Mouse (Mus musculus) liver, embryonic 14.5 days (tissue): ENCODE results near the gene Serpinb1c. TPM values are rescaled to one million over a fixed set of nuclear protein-coding genes. Genes with fewer than 3 reads are reported as not detected.
"Not testable (repeated sequence)": the region's sequence is repeated elsewhere in the genome, so short reads cannot be mapped to it uniquely, and the experiment has no call there.

Experiments used
- ATAC-seq: fragments of 200-750 bp; cut with Nextera tagmentation; 2 replicates; pipeline ENCODE4 v1.8.0; 2017; ENCODE audit warnings: moderate number of reproducible peaks, mild to moderate bottlenecking, moderate library complexity; ENCODE audit not compliant: insufficient read depth
- DNase-seq, 3 experiments: peaks; one replicate each; pipeline ENCODE4 v3.0.0-alpha.2; 2012 to 2013; ENCODE audit warnings: low read depth in 3 of 3, low spot score in 3 of 3
- H3K27ac ChIP-seq: fragments of 300-500 bp; sonication (generic); 2 replicates; pipeline ENCODE4 v1.5.1; 2014; ENCODE audit warnings: moderate library complexity, mild to moderate bottlenecking, control low read depth, inconsistent platforms
- H3K27me3 ChIP-seq: fragments of 300-500 bp; sonication (generic); 2 replicates; pipeline ENCODE4 v1.6.1; 2014; ENCODE audit warnings: mild to moderate bottlenecking, low read length, moderate library complexity; ENCODE audit not compliant: control insufficient read depth, insufficient read depth
- H3K36me3 ChIP-seq: fragments of 300-500 bp; sonication (generic); replicated peaks from 2 replicates; pipeline ENCODE4 v1.6.1; 2014; ENCODE audit warnings: low read depth; ENCODE audit not compliant: control insufficient read depth, insufficient read depth
- H3K4me1 ChIP-seq, 2 experiments: fragments of 200-500 bp in 1 of 2; fragments of 300-500 bp in 1 of 2; sonication (generic) in 1 of 2; replicated peaks; 2 replicates each; pipeline ENCODE4 v1.6.1; 2012 to 2014; ENCODE audit warnings: antibody characterized with exemption in 1 of 2, inconsistent platforms in 1 of 2, low read length in 1 of 2; ENCODE audit not compliant: control insufficient read depth in 2 of 2, insufficient read depth in 2 of 2
- H3K4me2 ChIP-seq: fragments of 300-500 bp; sonication (generic); 2 replicates; pipeline ENCODE4 v1.6.1; 2014; ENCODE audit warnings: low read depth, mild to moderate bottlenecking, control low read depth, moderate library complexity
- H3K4me3 ChIP-seq, 2 experiments: fragments of 200-500 bp in 1 of 2; fragments of 300-500 bp in 1 of 2; sonication (generic) in 1 of 2; 2 replicates each; pipeline ENCODE4 v1.5.1; 2012 to 2014; ENCODE audit warnings: low read depth in 2 of 2, low read length in 2 of 2, mild to moderate bottlenecking in 2 of 2, control low read depth in 1 of 2, inconsistent platforms in 1 of 2, moderate library complexity in 1 of 2; ENCODE audit not compliant: insufficient read depth in 1 of 2
- H3K9ac ChIP-seq: fragments of 300-500 bp; sonication (generic); replicated peaks from 2 replicates; pipeline ENCODE4 v1.6.1; 2014; ENCODE audit warnings: mild to moderate bottlenecking, control low read depth, moderate library complexity
- H3K9me3 ChIP-seq: fragments of 300-500 bp; sonication (generic); 2 replicates; pipeline ENCODE4 v1.6.1; 2016; ENCODE audit warnings: low read length, mixed read lengths; ENCODE audit not compliant: control insufficient read depth
- CTCF ChIP-seq: IDR thresholded peaks from 2 replicates; pipeline ENCODE4 v1.5.1; 2016; ENCODE audit warnings: antibody characterized with exemption, low read depth, control low read depth
- EP300 ChIP-seq: IDR thresholded peaks from 2 replicates; pipeline ENCODE4 v1.6.1; 2016; ENCODE audit warnings: antibody characterized with exemption, low read depth
- WGBS: fragments of 180-500 bp; shearing (Covaris S2); extraction: QIAGEN DNeasy Blood & Tissue Kit; methylation state at CpG from one replicate; pipeline ENCODE4 v1.1.7; 2014; ENCODE audit not compliant: insufficient replicate concordance; 5-methylcytosine and 5-hydroxymethylcytosine counted together
- polyA plus RNA-seq, 2 experiments: library from polyadenylated mRNA; depleted of rRNA in 1 of 2; stranded (reverse) in 1 of 2; unstranded in 1 of 2; fragments of >200 nt; fragmentation: Nextera tagmentation in 1 of 2; extraction: Ambion mirVana in 1 of 2; gene quantifications; 2 replicates each; pipeline versions ENCODE4 v1.2.1 to v1.2.3; 2012 to 2014

Serpinb1c gene
- polyA plus RNA-seq (2012; rRNA removed) (0.04 TPM in 1 of 2 replicates, not detected in the other), polyA plus RNA-seq (2014; fragmentation: Nextera tagmentation; extraction: Ambion mirVana) (not detected in 2 replicates)

DNA sequence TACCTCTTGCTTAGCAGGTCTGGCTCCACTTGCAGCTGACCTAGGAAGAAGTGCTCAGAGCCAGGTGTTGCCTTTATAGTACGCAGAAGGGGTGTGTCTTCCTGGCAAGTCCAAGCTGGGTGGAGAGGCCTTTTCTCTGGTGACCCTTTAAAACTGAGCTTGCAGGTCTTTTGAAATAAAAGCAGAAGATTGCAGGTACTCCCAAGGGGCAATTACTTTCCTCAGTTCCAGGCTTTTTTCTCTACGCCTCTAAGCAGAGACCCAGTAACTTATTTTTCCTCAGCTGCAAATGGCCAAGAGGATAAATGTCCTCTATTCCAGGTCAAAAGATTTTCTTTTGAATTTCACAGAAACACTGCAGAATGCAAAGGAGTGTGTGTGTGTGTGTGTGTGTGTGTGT lies at the start of gene Serpinb1c:
Gene Serpinb1c, minus strand, starts transcription at position 101 of the 400 bp plus-strand sequence.
- no peak for ATAC-seq
- no peaks in the 10 kb centered on the region for H3K27me3 ChIP-seq
- WGBS: 63% methylated on average over 2 of the region's 2 CpGs

DNA sequence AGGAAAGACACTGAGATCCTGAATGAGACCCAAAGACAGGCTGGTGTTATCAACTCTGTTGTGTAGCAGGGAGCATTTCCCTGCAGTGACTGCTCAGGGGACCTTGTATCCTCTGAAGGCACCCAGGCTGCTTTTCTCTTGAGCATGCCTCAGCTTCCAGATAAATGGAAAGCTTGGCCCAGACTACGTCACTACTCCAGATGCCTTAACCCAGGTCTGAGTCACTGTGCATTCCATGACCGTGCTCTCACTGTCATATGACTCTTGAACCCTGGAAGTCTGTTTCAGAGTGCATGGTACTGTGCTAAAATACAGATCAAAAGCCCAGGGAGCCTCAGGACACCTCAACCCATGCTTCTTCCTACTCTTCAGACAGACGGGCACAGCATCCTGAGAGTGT lies 41.2 kb upstream of the Serpinb1c start:
- not testable (repeated sequence) for H3K4me3 ChIP-seq, H3K27ac ChIP-seq, H3K36me3 ChIP-seq, H3K9me3 ChIP-seq, H3K27me3 ChIP-seq, H3K9ac ChIP-seq, H3K4me1 ChIP-seq, ATAC-seq, DNase-seq, H3K4me2 ChIP-seq
- 53% methylated on average over 3 of the region's 3 CpGs for WGBS

More for the DNA sequence above, at the start of gene Serpinb1c:
- no peaks in the 10 kb centered on the region for H3K36me3 ChIP-seq
- no peaks in the 10 kb centered on the region for H3K4me1 ChIP-seq
- H3K4me3 ChIP-seq: no peak within 1 kb of the TSS
- no peak within 1 kb of the TSS for H3K27ac ChIP-seq
- no peak for TF ChIP-seq CTCF
- TF ChIP-seq EP300: no peak
- H3K9ac ChIP-seq: no peak within 1 kb of the TSS; the same call in 1 of the 2 replicates
- DNase-seq: no peak
- no peak within 1 kb of the TSS for H3K4me2 ChIP-seq
- H3K9me3 ChIP-seq: no peaks in the 10 kb centered on the region

DNA sequence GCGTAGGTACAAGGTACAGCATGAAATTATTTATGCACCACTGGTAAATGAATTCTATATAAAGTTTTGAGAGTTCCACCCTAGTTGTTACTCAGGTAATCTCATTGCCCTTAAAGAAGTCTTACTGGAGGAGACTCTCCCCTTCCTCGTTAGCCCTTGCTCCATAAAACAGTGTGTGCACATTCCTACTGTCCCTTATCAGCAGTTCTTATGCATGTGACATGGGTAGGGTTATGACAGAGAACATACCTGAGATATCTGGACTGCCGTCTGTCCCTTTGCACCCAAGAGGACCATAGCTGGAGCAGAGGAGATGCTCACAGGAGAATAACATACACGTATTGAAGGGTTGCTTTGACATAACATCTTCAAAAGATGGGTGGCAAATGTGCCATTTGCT lies 40.3 kb upstream of the Serpinb1c start:
- DNase-seq, H3K27me3 ChIP-seq, H3K4me2 ChIP-seq, H3K36me3 ChIP-seq, H3K9ac ChIP-seq, H3K4me3 ChIP-seq, ATAC-seq, H3K4me1 ChIP-seq, H3K9me3 ChIP-seq, H3K27ac ChIP-seq: not testable (repeated sequence)
- WGBS: 57% methylated on average over 4 of the region's 4 CpGs

DNA sequence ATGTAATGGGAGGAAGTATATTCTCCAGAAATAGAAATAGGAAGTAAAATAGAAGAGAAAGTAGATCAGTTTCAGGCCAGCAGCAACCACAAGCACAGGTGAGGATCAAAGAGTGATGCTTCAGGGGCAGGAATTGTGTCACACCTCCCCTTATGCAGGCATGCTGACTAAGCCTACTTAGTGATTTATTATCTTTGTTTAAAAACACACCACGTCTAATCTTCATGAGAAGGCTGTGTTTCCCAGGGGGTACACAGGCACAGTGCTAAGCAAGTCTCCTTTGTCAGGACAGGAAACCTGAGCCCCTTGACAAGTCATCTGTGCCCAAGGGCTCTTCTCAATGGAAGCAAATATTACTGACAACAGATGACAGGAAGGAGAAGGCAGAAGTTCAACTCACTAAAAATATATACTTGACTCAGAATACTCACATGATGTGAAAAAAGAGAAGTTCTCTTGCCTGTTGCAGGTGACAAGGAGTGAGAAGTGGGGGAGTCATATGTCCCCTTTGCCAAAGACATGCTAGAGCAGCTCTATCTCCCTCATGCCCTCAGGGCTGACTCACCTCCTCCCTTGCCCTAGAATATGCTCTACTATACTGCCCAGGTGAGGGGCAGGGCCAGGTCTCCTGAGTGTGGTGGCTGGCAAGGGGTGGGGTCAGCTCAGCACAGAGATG lies 36.8 kb upstream of the Serpinb1c start:
- Histone ChIP-seq H3K27ac (no peak overlapping the region), H3K36me3 (no peaks in the 10 kb centered on the region), H3K4me1 (no peaks in the 10 kb centered on the region), H3K4me3 (no peak overlapping the region), H3K9me3 (no peaks in the 10 kb centered on the region), H3K27me3 (no peaks in the 10 kb centered on the region), H3K4me2 (no peak overlapping the region), H3K9ac (no peak overlapping the region)
- no peak for ATAC-seq
- TF ChIP-seq EP300 (no peak), CTCF (no peak)
- no peak for DNase-seq
- WGBS: 13% methylated on average over 1 of the region's 1 CpGs

DNA sequence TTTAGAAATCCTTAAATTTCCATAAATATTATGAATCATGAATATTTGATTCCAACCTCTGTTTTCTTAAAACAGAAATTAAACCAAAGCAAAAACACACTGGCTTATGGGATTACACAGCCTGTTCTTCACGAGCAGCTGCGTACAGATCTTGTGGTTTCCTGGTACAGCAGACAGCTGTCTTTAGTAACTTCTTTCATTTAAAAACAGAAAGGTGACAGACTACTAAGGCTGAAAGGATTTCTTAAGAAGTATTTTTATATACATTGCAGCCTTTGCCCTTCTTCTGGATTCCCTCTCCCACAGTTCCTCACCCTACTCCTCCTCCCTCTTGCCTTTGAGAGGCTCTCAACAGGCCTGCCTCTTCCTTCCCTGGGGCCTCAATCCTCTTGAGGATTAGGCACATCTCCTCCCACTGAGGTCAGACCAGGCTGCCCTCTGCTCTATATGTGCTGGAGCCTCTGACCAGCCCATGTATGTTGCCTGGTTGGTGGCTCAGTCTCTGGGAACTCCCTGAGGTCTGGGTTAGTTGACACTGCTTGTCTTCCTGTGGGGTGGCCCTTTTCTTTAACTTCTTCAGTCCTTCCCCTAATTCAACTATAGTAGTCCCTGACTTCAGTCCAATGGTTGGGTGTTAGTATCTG lies 31.2 kb upstream of the Serpinb1c start:
- H3K4me2 ChIP-seq: no peak overlapping the region
- H3K27ac ChIP-seq: no peak overlapping the region
- no peaks in the 10 kb centered on the region for H3K4me1 ChIP-seq
- no peak for ATAC-seq
- H3K36me3 ChIP-seq: no peaks in the 10 kb centered on the region
- H3K27me3 ChIP-seq: no peaks in the 10 kb centered on the region
- TF ChIP-seq CTCF: no peak
- no peak for TF ChIP-seq EP300
- DNase-seq: no peak
- no peak overlapping the region for H3K4me3 ChIP-seq
- no peak overlapping the region for H3K9ac ChIP-seq
- no peaks in the 10 kb centered on the region for H3K9me3 ChIP-seq
- 33% methylated on average over 2 of the region's 2 CpGs for WGBS
